Mouse (Mus musculus): ENCODE data around the gene Rpl18. TPM values are rescaled to one million over a fixed set of nuclear protein-coding genes. Genes with fewer than 3 reads are reported as not detected.

Gene Rpl18
- polyA plus RNA-seq, 1 experiment: 20,873 TPM

GRCm38 (mm10) chr7:45692364-45692763 is 22.9 kb upstream of the Rpl18 start:
- TF ChIP-seq GATA1 (IDR thresholded peaks at IDR 0.05; ENCODE audit: low read length): no peak

DNA sequence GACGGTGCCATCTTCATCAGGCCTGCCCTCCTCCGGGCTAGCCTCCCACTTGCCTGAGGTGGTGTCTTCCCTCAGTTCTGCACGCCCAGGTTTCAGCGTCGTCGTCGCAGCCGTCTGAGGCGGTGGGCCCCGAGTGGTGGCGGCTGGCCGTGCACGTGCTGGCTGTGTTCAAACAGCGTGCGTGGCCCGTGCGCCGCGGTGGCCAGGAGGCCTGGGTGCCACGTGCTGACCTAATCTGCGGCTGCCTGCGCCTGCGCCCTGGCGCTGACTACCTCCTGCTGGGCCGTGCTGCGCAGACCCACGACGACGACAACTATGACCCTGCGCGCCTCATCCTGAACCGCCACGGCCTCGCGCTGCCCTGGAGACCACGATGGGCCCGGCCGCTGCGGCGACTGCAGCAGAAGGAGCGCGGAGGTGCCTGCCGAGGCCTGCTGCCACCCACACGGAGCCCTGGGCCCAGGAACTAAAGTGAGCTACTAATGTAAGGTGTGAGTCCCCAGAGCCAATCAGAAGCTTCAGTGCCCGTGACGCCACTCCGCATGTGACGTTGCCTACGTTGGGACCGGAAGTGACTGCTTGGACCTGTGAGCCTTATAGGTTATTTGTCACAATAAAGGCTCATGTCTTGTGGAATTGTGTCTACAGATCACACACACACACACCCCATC is 21.2 kb upstream of the Rpl18 start, which contains the start of gene Sec1:
TSS of gene Sec1 (minus strand) at position 482 of the 671 bp plus-strand sequence.
- no peak for TF ChIP-seq GATA1 (IDR thresholded peaks at IDR 0.05; ENCODE audit: low read length)

- no peak for TF ChIP-seq GATA1 (IDR thresholded peaks at IDR 0.05; ENCODE audit: low read length)
Measured at GRCm38 (mm10) chr7:45695098-45695497, 20.2 kb upstream of the Rpl18 start.

DNA sequence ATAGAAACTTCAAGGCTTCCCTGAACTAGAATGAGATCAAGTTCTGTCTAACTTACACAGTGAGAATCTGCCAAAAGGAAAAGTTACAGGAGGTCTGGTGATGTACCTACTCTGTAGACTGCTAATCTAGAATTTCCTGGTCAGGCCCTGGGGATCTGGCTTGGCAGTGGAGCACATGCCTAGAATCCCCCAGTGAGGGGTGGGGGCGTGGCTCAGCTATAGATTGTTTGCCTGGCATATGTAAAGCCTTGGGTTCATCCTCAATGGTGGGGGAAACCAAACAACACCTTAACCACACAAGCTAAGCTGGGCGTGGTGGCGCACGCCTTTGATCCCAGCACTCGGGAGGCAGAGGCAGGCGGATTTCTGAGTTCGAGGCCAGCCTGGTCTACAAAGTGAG is 17.4 kb upstream of the Rpl18 start:
- no peak for TF ChIP-seq GATA1 (IDR thresholded peaks at IDR 0.05; ENCODE audit: low read length)

DNA sequence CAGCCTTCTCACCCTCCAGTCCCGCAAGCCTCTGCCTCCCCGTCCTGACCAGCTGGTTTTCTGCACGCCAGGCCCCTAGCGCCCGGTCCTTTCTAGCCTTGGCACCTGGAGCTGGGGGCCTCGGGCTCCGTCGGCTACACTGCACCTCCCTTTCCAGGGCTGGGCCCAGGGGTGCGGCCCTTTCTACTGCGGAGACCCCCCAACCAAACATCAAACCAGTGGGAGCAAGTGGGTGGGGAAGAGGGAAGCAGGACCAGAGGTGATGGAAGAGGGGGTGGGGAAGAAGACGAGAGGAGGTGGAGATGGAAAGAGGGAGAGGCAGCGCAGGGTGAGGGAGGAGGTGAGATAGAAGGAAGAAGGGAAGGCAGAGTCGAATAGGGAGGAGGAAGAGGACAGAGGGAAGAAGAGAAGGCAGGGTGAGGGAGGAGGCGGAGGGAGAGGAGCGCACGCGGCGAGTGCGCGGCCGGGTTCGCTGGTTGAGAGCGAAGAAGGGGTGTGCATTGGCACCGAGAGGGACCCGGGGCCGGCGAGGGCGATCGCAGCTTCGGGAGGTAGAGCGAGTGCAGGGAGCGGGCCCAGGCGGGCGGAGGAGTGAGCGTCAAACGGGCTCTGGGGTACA is 15.6 kb upstream of the Rpl18 start, which contains the start of gene Car11:
TSS of gene Car11 (plus strand) at position 321 of the 619 bp plus-strand sequence.
- TF ChIP-seq GATA1 (IDR thresholded peaks at IDR 0.05; ENCODE audit: low read length): no peak

DNA sequence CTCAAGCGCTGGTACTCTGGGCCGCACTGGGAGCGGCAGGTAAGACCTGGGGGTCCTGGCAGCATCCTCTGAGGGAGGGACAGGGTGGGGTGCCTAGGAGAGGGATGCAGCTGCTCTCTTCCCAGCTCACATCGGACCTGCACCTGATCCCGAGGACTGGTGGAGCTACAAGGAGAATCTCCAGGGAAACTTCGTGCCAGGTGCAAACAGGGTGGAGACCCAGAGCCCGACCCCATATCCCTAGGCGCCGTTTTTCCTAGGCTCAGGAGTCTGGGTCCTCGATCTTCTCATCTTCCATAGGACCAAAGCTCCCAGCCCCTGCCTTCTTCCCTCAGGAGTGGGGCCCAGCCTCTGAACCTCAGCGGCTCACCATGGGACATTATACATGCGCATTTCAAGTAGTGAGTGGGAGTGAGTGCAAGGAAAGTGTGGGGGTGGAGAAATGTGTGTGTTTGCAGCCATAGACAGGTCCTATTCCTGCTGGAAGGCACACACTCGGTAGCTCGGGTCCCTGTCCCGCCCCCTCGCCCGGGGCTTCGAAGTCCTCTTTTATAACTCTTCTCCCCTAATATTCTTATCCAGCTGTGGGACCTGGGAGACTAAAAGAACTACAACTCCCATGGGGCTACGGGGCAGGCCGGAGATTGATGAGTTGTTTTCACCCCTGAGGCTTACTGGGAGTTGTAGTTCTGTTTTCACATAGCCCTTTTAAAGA is 14.8 kb upstream of the Rpl18 start:
- no peak for TF ChIP-seq GATA1 (IDR thresholded peaks at IDR 0.05; ENCODE audit: low read length)

DNA sequence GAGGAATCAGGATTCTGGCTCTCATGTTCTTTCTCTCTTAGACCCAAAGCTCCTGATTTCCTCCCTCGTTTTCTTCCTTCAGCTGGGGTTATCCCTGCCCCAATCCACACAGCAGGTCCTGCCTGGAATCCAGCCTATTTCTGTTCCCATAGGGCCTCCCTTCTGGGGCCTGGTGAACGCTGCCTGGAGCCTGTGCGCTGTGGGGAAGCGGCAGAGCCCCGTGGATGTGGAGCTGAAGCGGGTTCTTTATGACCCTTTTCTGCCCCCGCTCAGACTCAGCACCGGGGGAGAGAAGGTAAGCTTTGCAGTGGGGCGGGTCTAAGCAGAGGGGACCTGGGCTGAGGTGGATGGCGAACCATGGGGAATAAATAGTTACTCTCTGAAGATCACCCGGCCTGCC is 14.2 kb upstream of the Rpl18 start:
- no peak for TF ChIP-seq GATA1 (IDR thresholded peaks at IDR 0.05; ENCODE audit: low read length)

DNA sequence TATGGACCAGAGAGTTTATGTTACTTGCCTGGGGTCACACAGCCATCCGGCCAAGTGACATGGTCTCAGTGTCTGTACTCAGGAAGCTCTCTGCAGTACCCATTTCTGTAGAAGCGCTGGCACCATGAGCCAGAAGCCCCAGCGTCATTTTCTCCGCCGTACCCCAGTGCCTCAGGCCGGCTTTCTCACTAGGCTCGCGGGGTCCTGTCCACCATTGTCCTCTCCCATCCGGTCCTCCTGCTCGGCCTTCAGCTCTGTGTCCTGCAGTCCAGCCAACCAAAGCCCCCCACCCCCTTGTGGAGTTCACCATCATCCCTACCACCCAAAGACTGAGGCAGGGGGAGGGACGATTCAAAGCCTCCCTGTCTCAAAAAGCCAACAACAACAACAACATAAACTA is 13.7 kb upstream of the Rpl18 start:
- no peak for TF ChIP-seq GATA1 (IDR thresholded peaks at IDR 0.05; ENCODE audit: low read length)

- TF ChIP-seq GATA1 (IDR thresholded peaks at IDR 0.05; ENCODE audit: low read length): no peak
Measured at GRCm38 (mm10) chr7:45702316-45702715, 12.9 kb upstream of the Rpl18 start.

DNA sequence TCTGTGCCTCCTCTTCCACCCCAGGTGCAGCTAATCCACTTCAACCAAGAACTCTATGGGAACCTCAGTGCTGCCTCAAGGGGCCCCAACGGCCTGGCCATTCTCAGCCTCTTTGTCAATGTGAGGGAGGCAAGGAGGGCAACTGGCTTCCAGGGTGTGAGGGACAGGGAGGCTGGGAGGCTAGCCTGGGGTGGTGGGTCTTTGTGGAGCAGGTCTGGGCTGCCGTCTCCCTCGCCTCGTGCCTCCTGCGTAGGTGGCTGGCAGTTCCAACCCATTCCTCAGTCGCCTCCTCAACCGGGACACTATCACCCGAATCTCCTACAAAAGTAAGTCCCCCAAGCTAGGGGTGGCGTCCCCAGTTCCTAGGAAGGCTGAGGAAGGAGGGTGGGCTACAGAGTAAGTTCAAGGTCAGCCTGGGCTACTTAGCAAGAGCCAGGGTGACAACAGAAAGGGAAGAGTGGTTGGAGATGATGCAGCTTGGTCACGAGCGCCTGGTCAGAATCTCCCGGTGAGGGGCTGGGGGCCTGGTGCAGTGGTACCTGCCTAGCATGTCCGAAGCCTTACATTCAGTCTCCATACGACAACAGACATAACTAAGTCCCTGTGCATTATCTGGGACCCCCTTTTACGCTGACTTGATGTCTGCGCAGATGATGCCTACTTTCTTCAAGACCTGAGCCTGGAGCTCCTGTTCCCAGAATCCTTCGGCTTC is 12.3 kb upstream of the Rpl18 start:
- TF ChIP-seq GATA1 (IDR thresholded peaks at IDR 0.05; ENCODE audit: low read length): no peak

- no peak for TF ChIP-seq GATA1 (IDR thresholded peaks at IDR 0.05; ENCODE audit: low read length)
Measured at GRCm38 (mm10) chr7:45703521-45704033, 11.7 kb upstream of the Rpl18 start.

- TF ChIP-seq GATA1 (IDR thresholded peaks at IDR 0.05; ENCODE audit: low read length): no peak
Measured at GRCm38 (mm10) chr7:45704046-45704559, 11.2 kb upstream of the Rpl18 start.

DNA sequence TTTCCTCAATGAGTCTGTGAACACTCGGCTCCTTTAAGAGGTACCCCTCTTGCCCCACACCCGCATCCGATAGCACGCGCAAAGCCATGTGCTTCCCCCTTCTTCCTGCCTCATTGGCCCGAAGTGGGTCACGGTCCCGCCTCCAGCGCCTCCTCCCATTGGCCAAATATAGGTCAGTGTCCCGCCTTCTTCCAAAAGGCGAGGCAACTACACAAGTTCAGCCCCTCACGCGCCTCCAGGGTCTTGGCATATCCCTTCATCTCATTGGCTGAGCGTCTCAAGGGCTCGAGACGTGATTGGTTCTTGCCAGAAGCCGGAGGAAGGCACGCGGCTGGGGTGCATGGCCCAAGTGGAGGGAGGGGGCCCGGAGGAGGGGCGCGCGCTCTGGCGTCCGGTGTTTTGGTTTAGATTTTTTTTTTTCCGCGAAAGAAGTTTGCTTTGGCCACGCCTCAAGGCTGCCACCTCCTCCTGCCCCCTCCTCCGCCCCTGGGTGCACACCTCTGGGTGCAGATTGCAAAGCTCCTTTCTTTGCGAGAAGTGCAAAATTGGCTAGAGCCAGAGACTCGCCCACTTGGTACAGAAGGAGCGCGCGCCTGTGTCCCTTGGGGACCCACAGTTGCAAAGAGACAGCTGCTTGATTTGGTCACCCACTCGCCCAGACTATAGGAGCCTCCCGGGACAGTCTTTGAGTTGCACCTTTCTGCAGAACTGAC is 10.4 kb upstream of the Rpl18 start, which contains the start of gene Dbp:
TSS of gene Dbp (plus strand) at position 359 of the 713 bp plus-strand sequence.
- TF ChIP-seq GATA1 (IDR thresholded peaks at IDR 0.05; ENCODE audit: low read length): no peak

DNA sequence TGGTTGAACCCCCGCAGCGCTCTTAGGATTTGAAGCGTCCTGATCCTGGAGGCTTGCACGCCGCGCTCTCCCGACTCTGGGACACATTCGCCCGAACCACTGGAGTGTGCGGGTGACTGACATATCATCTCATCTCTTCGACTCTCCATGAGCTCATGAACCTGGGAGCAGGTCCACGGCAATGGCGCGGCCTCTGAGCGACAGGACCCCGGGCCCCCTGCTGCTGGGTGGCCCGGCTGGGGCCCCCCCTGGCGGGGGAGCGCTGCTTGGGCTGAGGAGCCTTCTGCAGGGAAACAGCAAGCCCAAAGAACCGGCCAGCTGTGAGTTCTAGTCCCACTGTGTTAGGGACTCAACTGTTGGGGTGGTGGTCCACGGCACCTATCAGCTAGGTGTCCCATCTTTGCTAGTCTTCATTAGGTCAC is 9.8 kb upstream of the Rpl18 start:
- TF ChIP-seq GATA1 (IDR thresholded peaks at IDR 0.05; ENCODE audit: low read length): no peak

- TF ChIP-seq GATA1 (IDR thresholded peaks at IDR 0.05; ENCODE audit: low read length): no peak
Measured at GRCm38 (mm10) chr7:45705873-45706281, 9.4 kb upstream of the Rpl18 start.

Measured in G1E-ER4 (cell line).